Mouse (Mus musculus): ENCODE results near the gene Gm11541.

- TF ChIP-seq CTCF (IDR thresholded peaks at IDR 0.05; ENCODE audit: low read depth), result no peak
- no peak for TF ChIP-seq EP300 (IDR thresholded peaks at IDR 0.05; ENCODE audit: low read depth)
Observed at GRCm38 (mm10) chr11:94717239-94717638, 12.9 kb upstream of the Gm11541 start.
